Mouse (Mus musculus): ENCODE measurements around the gene Rab34.

DNA sequence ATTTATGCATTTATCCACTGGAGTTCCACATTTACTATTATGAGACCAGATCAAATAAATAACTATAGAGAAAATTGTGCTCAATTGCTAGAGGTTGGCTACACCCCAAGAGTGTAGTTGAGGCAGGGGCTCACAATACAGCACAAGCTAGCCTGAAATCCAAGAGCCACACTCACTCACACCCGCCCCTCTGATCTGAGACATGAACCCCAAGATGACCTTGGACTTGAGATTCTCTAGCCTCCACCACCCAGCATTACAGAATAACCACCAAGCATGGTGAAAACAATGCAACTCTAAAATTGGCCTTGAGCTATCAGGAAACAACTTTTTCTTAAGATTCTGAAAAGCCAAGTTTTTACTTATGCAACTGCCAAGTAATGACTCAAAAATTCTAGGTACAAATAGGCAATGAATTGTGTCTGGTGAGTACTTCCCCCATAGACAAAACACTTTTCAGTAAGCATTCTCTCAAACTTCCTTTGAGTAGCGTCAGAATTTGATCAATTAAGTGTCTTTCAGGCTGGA, 6.3 kb upstream of the Rab34 start:
- TF ChIP-seq POLR2A (IDR thresholded peaks at IDR 0.05; ENCODE audit: low read depth, low read length): peak; percentile 19; the same call in 1 of the 2 replicates
- TF ChIP-seq CTCF (IDR thresholded peaks at IDR 0.05; ENCODE audit: borderline replicate concordance, insufficient read depth, low read length): no peak

All from embryonic fibroblast, embryonic 13.5 days (primary cell).